Mouse (Mus musculus) liver, adult 2 months (tissue): ENCODE measurements around the gene Atoh8. TPM values are rescaled to one million over a fixed set of nuclear protein-coding genes. Genes with fewer than 3 reads are reported as not detected.

Source experiments
- DNase-seq: peaks from one replicate; pipeline ENCODE4 v3.0.0-alpha.2; 2011; ENCODE audit warnings: low read depth, low spot score; ENCODE audit errors: extremely low read depth
- H3K27ac ChIP-seq: fragments of 200-500 bp; replicated peaks from 2 replicates; pipeline ENCODE4 v1.5.1; 2012; ENCODE audit warnings: low read depth, mild to moderate bottlenecking, control low read depth, inconsistent platforms, low read length; ENCODE audit not compliant: insufficient read depth
- H3K27me3 ChIP-seq: fragments of 200-500 bp; 2 replicates; pipeline ENCODE4 v1.6.1; 2012; ENCODE audit warnings: mild to moderate bottlenecking, moderate library complexity, low read length, inconsistent platforms; ENCODE audit not compliant: control insufficient read depth, insufficient read depth
- H3K36me3 ChIP-seq: fragments of 200-500 bp; 2 replicates; pipeline ENCODE4 v1.6.1; 2012; ENCODE audit warnings: low read length, inconsistent platforms; ENCODE audit not compliant: control insufficient read depth, insufficient read depth
- H3K4me1 ChIP-seq: fragments of 200-500 bp; 2 replicates; pipeline ENCODE4 v1.6.1; 2011; ENCODE audit warnings: low read length; ENCODE audit not compliant: control insufficient read depth, insufficient read depth
- H3K4me3 ChIP-seq: fragments of 200-500 bp; 2 replicates; pipeline ENCODE4 v1.5.1; 2011; ENCODE audit warnings: low read depth, mild to moderate bottlenecking, control low read depth, low read length, moderate library complexity; ENCODE audit not compliant: insufficient read depth
- H3K79me2 ChIP-seq: fragments of 200-500 bp; 2 replicates; pipeline ENCODE4 v1.6.1; 2012; ENCODE audit warnings: inconsistent platforms, mild to moderate bottlenecking, low read length, moderate library complexity; ENCODE audit not compliant: control insufficient read depth, insufficient read depth
- H3K9ac ChIP-seq: fragments of 200-500 bp; 2 replicates; pipeline ENCODE4 v1.6.1; 2012; ENCODE audit warnings: low read depth, mild to moderate bottlenecking, control low read depth, inconsistent platforms, low read length
- CTCF ChIP-seq: fragments of 200-500 bp; IDR thresholded peaks from 2 replicates; pipeline ENCODE4 v1.5.1; 2011; ENCODE audit warnings: low read depth, low read length, control low read depth
- POLR2A ChIP-seq: fragments of 200-500 bp; IDR thresholded peaks from 2 replicates; pipeline ENCODE4 v1.6.1; 2011; ENCODE audit warnings: low read length, control low read depth; ENCODE audit not compliant: insufficient read depth; ENCODE audit errors: extremely low read depth
- WGBS: fragments of 180-500 bp; shearing (Covaris S2); methylation state at CpG from one replicate; pipeline ENCODE4 v1.1.7; 2018; 5-methylcytosine and 5-hydroxymethylcytosine counted together
- polyA plus RNA-seq: library from polyadenylated mRNA; depleted of rRNA; stranded (reverse); fragments of >200 nt; gene quantifications from 2 replicates; pipeline ENCODE4 v1.2.3, GENCODE M21; 2012
- total RNA-seq: library from RNA; depleted of rRNA; stranded (reverse); fragments of >200 nt; gene quantifications from 2 replicates; pipeline ENCODE4 v1.2.3, GENCODE M21; 2014

Gene Atoh8
- total and polyA plus RNA-seq, 2 experiments, result 5.1 to 28.7 TPM

- H3K4me3 ChIP-seq, result no peak overlapping the region
- H3K36me3 ChIP-seq, result no peaks in the 10 kb centered on the region
- no peak overlapping the region for H3K9ac ChIP-seq
- no peak overlapping the region for H3K27ac ChIP-seq
- peaks cover 19% of the 10 kb centered on the region; the same call in 1 of the 2 replicates for H3K79me2 ChIP-seq
- TF ChIP-seq CTCF (no peak), POLR2A (no peak)
- DNase-seq, result no peak
- 95% methylated on average over 6 of the region's 6 CpGs for WGBS
- no peaks in the 10 kb centered on the region for H3K27me3 ChIP-seq
- H3K4me1 ChIP-seq, result peaks cover 11% of the 10 kb centered on the region
Observed at GRCm38 (mm10) chr6:72222876-72223275, 12.5 kb downstream of the Atoh8 start.

- Histone ChIP-seq H3K27me3 (no peaks in the 10 kb centered on the region), H3K9ac (no peak overlapping the region), H3K36me3 (no peaks in the 10 kb centered on the region), H3K4me1 (peaks cover 14% of the 10 kb centered on the region), H3K4me3 (no peak overlapping the region), H3K27ac (no peak overlapping the region), H3K79me2 (peaks cover 19% of the 10 kb centered on the region; the same call in 1 of the 2 replicates)
- DNase-seq, result no peak
- TF ChIP-seq POLR2A (no peak), CTCF (no peak)
- WGBS, result 69% methylated on average over 11 of the region's 11 CpGs
Observed at GRCm38 (mm10) chr6:72222271-72222724, 13.1 kb downstream of the Atoh8 start.

- H3K27me3 ChIP-seq, result no peaks in the 10 kb centered on the region
- H3K79me2 ChIP-seq, result peaks cover 19% of the 10 kb centered on the region; the same call in 1 of the 2 replicates
- no peak for DNase-seq
- H3K9ac ChIP-seq, result no peak overlapping the region
- peaks cover 12% of the 10 kb centered on the region for H3K4me1 ChIP-seq
- no peak overlapping the region for H3K4me3 ChIP-seq
- 85% methylated on average over 6 of the region's 6 CpGs for WGBS
- TF ChIP-seq POLR2A (no peak), CTCF (no peak)
- H3K27ac ChIP-seq, result no peak overlapping the region
- H3K36me3 ChIP-seq, result no peaks in the 10 kb centered on the region
Observed at GRCm38 (mm10) chr6:72221271-72221670, 14.1 kb downstream of the Atoh8 start.

- DNase-seq, result no peak
- 82% methylated on average over 5 of the region's 5 CpGs for WGBS
- Histone ChIP-seq H3K27me3 (no peaks in the 10 kb centered on the region), H3K27ac (no peak overlapping the region), H3K4me3 (no peak overlapping the region), H3K9ac (no peak overlapping the region), H3K79me2 (peaks cover 16% of the 10 kb centered on the region; the same call in 1 of the 2 replicates), H3K4me1 (peaks cover 23% of the 10 kb centered on the region), H3K36me3 (no peaks in the 10 kb centered on the region)
- no peak for TF ChIP-seq POLR2A
- TF ChIP-seq CTCF, result no peak
Observed at GRCm38 (mm10) chr6:72219549-72219948, 15.8 kb downstream of the Atoh8 start.

GRCm38 (mm10) chr6:72218281-72218680 is 17.1 kb downstream of the Atoh8 start:
- Histone ChIP-seq H3K4me3 (no peak overlapping the region), H3K4me1 (peaks cover 23% of the 10 kb centered on the region), H3K9ac (no peak overlapping the region), H3K27ac (no peak overlapping the region), H3K27me3 (no peaks in the 10 kb centered on the region), H3K36me3 (no peaks in the 10 kb centered on the region), H3K79me2 (0 out of 2 replicates have a peak, but pooled peaks cover 13% of the 10 kb centered on the region)
- 59% methylated on average over 4 of the region's 4 CpGs for WGBS
- TF ChIP-seq POLR2A, result no peak
- TF ChIP-seq CTCF, result no peak
- DNase-seq, result peak; percentile 33

GRCm38 (mm10) chr6:72217415-72217784 is 18.0 kb downstream of the Atoh8 start:
- Histone ChIP-seq H3K79me2 (0 out of 2 replicates have a peak, but pooled peaks cover 13% of the 10 kb centered on the region), H3K27ac (peak overlapping the region; percentile 63), H3K4me1 (peaks cover 27% of the 10 kb centered on the region), H3K9ac (peak overlapping the region; percentile 49), H3K27me3 (no peaks in the 10 kb centered on the region), H3K4me3 (no peak overlapping the region), H3K36me3 (no peaks in the 10 kb centered on the region)
- TF ChIP-seq POLR2A, result no peak
- no peak for TF ChIP-seq CTCF
- no peak for DNase-seq
- 72% methylated on average over 6 of the region's 6 CpGs for WGBS
